Mouse (Mus musculus): ENCODE measurements around the gene Hsf5. TPM values are rescaled to one million over a fixed set of nuclear protein-coding genes. Genes with fewer than 3 reads are reported as not detected.

Gene Hsf5
- total and polyA plus RNA-seq, 3 experiments: 0.02 to 0.05 TPM; not detected in 1

GRCm38 (mm10) chr11:87599395-87600089 is 17.4 kb upstream of the Hsf5 start:
- 87% methylated on average over 13 of the region's 13 CpGs for WGBS
- H3K79me2 ChIP-seq (replicated peaks; ENCODE audit: control insufficient read depth, insufficient read depth, low read length): no peaks in the 10 kb centered on the region; the same call in 1 of the 2 replicates
- H3K4me1 ChIP-seq (ENCODE audit: control insufficient read depth, insufficient read depth, low read length): peaks cover 5% of the 10 kb centered on the region
- intact Hi-C loops (cut with DNase I): loop anchor here (5.0 kb wide), 1 partner anchor 138 kb away; the partner anchor contains the start of gene Supt4a
- no peaks in the 10 kb centered on the region for H3K36me3 ChIP-seq (ENCODE audit: control insufficient read depth, insufficient read depth, low read length)
- no peak overlapping the region for H3K27ac ChIP-seq
- no peak overlapping the region for H3K4me3 ChIP-seq
- no peak overlapping the region for H3K9ac ChIP-seq (ENCODE audit: low read depth, low read length)
- no peak for DNase-seq
- H3K27me3 ChIP-seq (ENCODE audit: control insufficient read depth, insufficient read depth, low read length): no peaks in the 10 kb centered on the region
- no peak for TF ChIP-seq CTCF (IDR thresholded peaks at IDR 0.05)
- no peak for TF ChIP-seq POLR2A (IDR thresholded peaks at IDR 0.05; ENCODE audit: insufficient read depth, low read depth, low read length)
- TF ChIP-seq EP300 (IDR thresholded peaks at IDR 0.05; ENCODE audit: insufficient read depth, low read depth, low read length): no peak

- Histone ChIP-seq H3K4me1 (ENCODE audit: control insufficient read depth, insufficient read depth, low read length) (peaks cover 3% of the 10 kb centered on the region), H3K9ac (ENCODE audit: low read depth, low read length) (no peak overlapping the region), H3K4me3 (no peak overlapping the region), H3K79me2 (replicated peaks; ENCODE audit: control insufficient read depth, insufficient read depth, low read length) (no peaks in the 10 kb centered on the region; the same call in 1 of the 2 replicates), H3K27ac (no peak overlapping the region), H3K36me3 (ENCODE audit: control insufficient read depth, insufficient read depth, low read length) (no peaks in the 10 kb centered on the region), H3K27me3 (ENCODE audit: control insufficient read depth, insufficient read depth, low read length) (no peaks in the 10 kb centered on the region)
- DNase-seq: no peak
- intact Hi-C loops (cut with DNase I): no loop called here
- no peak for TF ChIP-seq EP300 (IDR thresholded peaks at IDR 0.05; ENCODE audit: insufficient read depth, low read depth, low read length)
- no peak for TF ChIP-seq POLR2A (IDR thresholded peaks at IDR 0.05; ENCODE audit: insufficient read depth, low read depth, low read length)
- no peak for TF ChIP-seq CTCF (IDR thresholded peaks at IDR 0.05)
- 94% methylated on average over 10 of the region's 10 CpGs for WGBS
Measured at GRCm38 (mm10) chr11:87600322-87600853, 16.6 kb upstream of the Hsf5 start.

- H3K27me3 ChIP-seq (ENCODE audit: control insufficient read depth, insufficient read depth, low read length): no peaks in the 10 kb centered on the region
- no peak for DNase-seq
- H3K4me1 ChIP-seq (ENCODE audit: control insufficient read depth, insufficient read depth, low read length): no peaks in the 10 kb centered on the region
- WGBS: 93% methylated on average over 9 of the region's 9 CpGs
- intact Hi-C loops (cut with DNase I): no loop called here
- no peak for TF ChIP-seq EP300 (IDR thresholded peaks at IDR 0.05; ENCODE audit: insufficient read depth, low read depth, low read length)
- no peak overlapping the region for H3K9ac ChIP-seq (ENCODE audit: low read depth, low read length)
- no peak overlapping the region for H3K4me3 ChIP-seq
- no peaks in the 10 kb centered on the region; the same call in 1 of the 2 replicates for H3K79me2 ChIP-seq (replicated peaks; ENCODE audit: control insufficient read depth, insufficient read depth, low read length)
- peaks cover 3% of the 10 kb centered on the region; the same call in 1 of the 2 replicates for H3K36me3 ChIP-seq (ENCODE audit: control insufficient read depth, insufficient read depth, low read length)
- H3K27ac ChIP-seq: no peak overlapping the region
Measured at GRCm38 (mm10) chr11:87602234-87602633, 14.7 kb upstream of the Hsf5 start.

GRCm38 (mm10) chr11:87603571-87603970 is 13.4 kb upstream of the Hsf5 start:
- WGBS: 85% methylated on average over 2 of the region's 2 CpGs
- Histone ChIP-seq H3K79me2 (replicated peaks; ENCODE audit: control insufficient read depth, insufficient read depth, low read length) (no peaks in the 10 kb centered on the region; the same call in 1 of the 2 replicates), H3K36me3 (ENCODE audit: control insufficient read depth, insufficient read depth, low read length) (peaks cover 4% of the 10 kb centered on the region), H3K4me1 (ENCODE audit: control insufficient read depth, insufficient read depth, low read length) (no peaks in the 10 kb centered on the region), H3K27ac (no peak overlapping the region), H3K27me3 (ENCODE audit: control insufficient read depth, insufficient read depth, low read length) (no peaks in the 10 kb centered on the region), H3K4me3 (no peak overlapping the region), H3K9ac (ENCODE audit: low read depth, low read length) (no peak overlapping the region)
- no peak for DNase-seq
- TF ChIP-seq CTCF (IDR thresholded peaks at IDR 0.05): no peak
- TF ChIP-seq EP300 (IDR thresholded peaks at IDR 0.05; ENCODE audit: insufficient read depth, low read depth, low read length): no peak
- no peak for TF ChIP-seq POLR2A (IDR thresholded peaks at IDR 0.05; ENCODE audit: insufficient read depth, low read depth, low read length)
- intact Hi-C loops (cut with DNase I): no loop called here

- Histone ChIP-seq H3K36me3 (ENCODE audit: control insufficient read depth, insufficient read depth, low read length) (peaks cover 6% of the 10 kb centered on the region), H3K4me1 (ENCODE audit: control insufficient read depth, insufficient read depth, low read length) (no peaks in the 10 kb centered on the region), H3K9ac (ENCODE audit: low read depth, low read length) (no peak overlapping the region), H3K79me2 (replicated peaks; ENCODE audit: control insufficient read depth, insufficient read depth, low read length) (no peaks in the 10 kb centered on the region), H3K27ac (no peak overlapping the region), H3K4me3 (no peak overlapping the region), H3K27me3 (ENCODE audit: control insufficient read depth, insufficient read depth, low read length) (no peaks in the 10 kb centered on the region)
- intact Hi-C loops (cut with DNase I): no loop called here
- TF ChIP-seq POLR2A (IDR thresholded peaks at IDR 0.05; ENCODE audit: insufficient read depth, low read depth, low read length) (no peak), EP300 (IDR thresholded peaks at IDR 0.05; ENCODE audit: insufficient read depth, low read depth, low read length) (no peak), CTCF (IDR thresholded peaks at IDR 0.05) (no peak)
- DNase-seq: no peak
- 76% methylated on average over 7 of the region's 7 CpGs for WGBS
Measured at GRCm38 (mm10) chr11:87609264-87609663, 7.7 kb upstream of the Hsf5 start.

- Histone ChIP-seq H3K4me1 (ENCODE audit: control insufficient read depth, insufficient read depth, low read length) (no peaks in the 10 kb centered on the region), H3K79me2 (replicated peaks; ENCODE audit: control insufficient read depth, insufficient read depth, low read length) (no peaks in the 10 kb centered on the region), H3K27ac (no peak overlapping the region), H3K27me3 (ENCODE audit: control insufficient read depth, insufficient read depth, low read length) (no peaks in the 10 kb centered on the region), H3K9ac (ENCODE audit: low read depth, low read length) (no peak overlapping the region), H3K36me3 (ENCODE audit: control insufficient read depth, insufficient read depth, low read length) (peaks cover 4% of the 10 kb centered on the region), H3K4me3 (no peak overlapping the region)
- TF ChIP-seq CTCF (IDR thresholded peaks at IDR 0.05) (no peak), EP300 (IDR thresholded peaks at IDR 0.05; ENCODE audit: insufficient read depth, low read depth, low read length) (no peak), POLR2A (IDR thresholded peaks at IDR 0.05; ENCODE audit: insufficient read depth, low read depth, low read length) (no peak)
- DNase-seq: no peak
- intact Hi-C loops (cut with DNase I): no loop called here
- WGBS: 73% methylated on average over 9 of the region's 9 CpGs
Measured at GRCm38 (mm10) chr11:87611547-87611946, 5.4 kb upstream of the Hsf5 start.
